Mouse (Mus musculus) stomach, postnatal 0 days (tissue): ENCODE measurements around the gene Tmco1. TPM values are rescaled to one million over a fixed set of nuclear protein-coding genes. Genes with fewer than 3 reads are reported as not detected.

Experiments used
- ATAC-seq: fragments of 200-750 bp; cut with Nextera tagmentation; 2 replicates; pipeline ENCODE4 v1.8.0; 2017; ENCODE audit not compliant: low FRiP score, low TSS enrichment
- DNase-seq: peaks from one replicate; pipeline ENCODE4 v3.0.0-alpha.2; 2016; ENCODE audit warnings: low spot score
- H3K27ac ChIP-seq: fragments of 300-500 bp; sonication (generic); replicated peaks from 2 replicates; pipeline ENCODE4 v1.5.1; 2014; ENCODE audit warnings: mild to moderate bottlenecking, control low read depth
- H3K27me3 ChIP-seq: fragments of 300-500 bp; sonication (generic); 2 replicates; pipeline ENCODE4 v1.6.1; 2014; ENCODE audit warnings: low read length; ENCODE audit not compliant: control insufficient read depth, insufficient read depth
- H3K36me3 ChIP-seq: fragments of 300-500 bp; sonication (generic); 2 replicates; pipeline ENCODE4 v1.6.1; 2014; ENCODE audit warnings: low read length, mixed read lengths; ENCODE audit not compliant: control insufficient read depth, insufficient read depth
- H3K4me1 ChIP-seq: fragments of 300-500 bp; sonication (generic); replicated peaks from 2 replicates; pipeline ENCODE4 v1.6.1; 2014; ENCODE audit warnings: antibody characterized with exemption; ENCODE audit not compliant: control insufficient read depth, insufficient read depth
- H3K4me2 ChIP-seq: fragments of 300-500 bp; sonication (generic); replicated peaks from 2 replicates; pipeline ENCODE4 v1.6.1; 2014; ENCODE audit warnings: low read depth, mild to moderate bottlenecking, control low read depth, moderate library complexity
- H3K4me3 ChIP-seq: fragments of 300-500 bp; sonication (generic); 2 replicates; pipeline ENCODE4 v1.5.1; 2014; ENCODE audit warnings: low read depth, low read length, control low read depth
- H3K9ac ChIP-seq: fragments of 300-500 bp; sonication (generic); 2 replicates; pipeline ENCODE4 v1.6.1; 2014; ENCODE audit warnings: mild to moderate bottlenecking, low read length, control low read depth, mixed read lengths
- H3K9me3 ChIP-seq: fragments of 300-500 bp; sonication (generic); 2 replicates; pipeline ENCODE4 v1.6.1; 2016; ENCODE audit warnings: low read length; ENCODE audit not compliant: control insufficient read depth
- CTCF ChIP-seq: IDR thresholded peaks from 2 replicates; pipeline ENCODE4 v1.5.1; 2016; ENCODE audit warnings: antibody characterized with exemption, low read depth, mild to moderate bottlenecking, moderate library complexity
- EP300 ChIP-seq: optimal IDR thresholded peaks from 2 replicates; pipeline ENCODE3; 2016; ENCODE audit warnings: antibody characterized with exemption
- WGBS: fragments of 180-500 bp; shearing (Covaris S2); extraction: QIAGEN DNeasy Blood & Tissue Kit; methylation state at CpG from one replicate; pipeline ENCODE4 v1.1.7; 2014; 5-methylcytosine and 5-hydroxymethylcytosine counted together
- polyA plus RNA-seq: library from polyadenylated mRNA; unstranded; fragments of >200 nt; fragmentation: Nextera tagmentation; extraction: Ambion mirVana; gene quantifications from 2 replicates; pipeline ENCODE4 v1.2.1, GENCODE M21; 2015

The Tmco1 gene
- polyA plus RNA-seq, 1 experiment from 2014 or later = 77.2 TPM

DNA sequence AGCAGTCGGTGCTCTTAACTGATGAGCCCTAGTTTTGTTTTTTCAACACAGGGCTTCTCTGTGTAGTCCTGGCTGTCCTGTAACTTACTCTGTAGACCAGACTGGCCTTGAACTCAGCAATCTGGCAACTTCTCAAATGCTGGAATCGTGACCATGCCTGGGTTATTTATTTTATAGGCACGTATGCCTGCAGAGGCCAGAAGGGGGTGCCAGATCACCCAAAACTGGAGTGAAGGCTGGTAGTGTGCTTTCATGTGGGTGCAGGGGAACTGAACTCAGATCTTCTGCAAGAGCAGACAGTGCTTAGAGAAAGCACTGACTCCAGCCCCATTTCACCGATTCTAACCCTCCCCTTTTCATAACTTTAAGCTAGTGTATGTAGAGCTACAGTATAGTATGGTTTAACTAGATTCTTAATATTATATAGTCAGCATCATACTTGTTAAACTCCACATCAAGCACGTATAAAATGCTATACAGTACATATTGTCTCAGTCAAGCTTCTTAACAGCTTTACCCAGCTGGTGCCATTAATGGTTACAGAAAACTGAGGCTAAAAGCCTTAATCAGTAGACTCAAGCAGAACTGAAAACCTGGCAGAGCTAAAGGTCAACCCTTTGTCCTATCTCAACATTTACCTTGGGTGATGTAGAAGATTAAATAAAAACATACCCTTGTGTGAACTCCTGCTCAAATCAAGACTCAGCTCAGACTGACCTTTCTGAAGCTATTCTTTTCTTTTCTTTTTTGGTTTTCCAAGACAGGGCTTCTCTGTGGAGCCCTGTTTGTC is 1.5 kb upstream of the Tmco1 start:
- Histone ChIP-seq H3K27ac (no peak overlapping the region), H3K27me3 (no peaks in the 10 kb centered on the region), H3K36me3 (no peaks in the 10 kb centered on the region), H3K4me3 (no peak overlapping the region), H3K9me3 (no peaks in the 10 kb centered on the region), H3K4me2 (no peak overlapping the region), H3K9ac (no peak overlapping the region), H3K4me1 (no peaks in the 10 kb centered on the region)
- TF ChIP-seq CTCF (peak; percentile 65), EP300 (no peak)
- 47% methylated on average over 5 of the region's 5 CpGs for WGBS
- no peak for ATAC-seq
- peak; percentile 44 for DNase-seq

DNA sequence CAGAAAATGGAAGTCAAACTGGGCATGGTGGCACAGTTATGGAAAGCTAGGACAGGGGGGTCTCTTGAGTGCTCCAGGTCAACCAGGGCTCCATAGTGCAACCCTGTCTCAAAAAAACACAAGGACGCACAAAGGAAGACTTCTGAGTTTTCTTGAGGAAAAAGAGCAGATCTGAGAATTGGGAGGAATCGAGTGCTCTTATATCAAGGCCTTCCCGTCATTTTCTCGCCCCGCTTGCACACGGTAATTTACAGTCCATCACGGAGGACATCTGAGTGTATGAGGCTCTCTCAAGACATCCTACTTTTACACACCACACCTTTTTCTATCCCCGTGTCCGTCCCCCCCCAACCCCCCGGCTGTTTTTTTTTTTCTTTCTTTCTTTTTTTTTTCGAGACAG is 504 bp upstream of the Tmco1 start:
- H3K27ac ChIP-seq = peak overlapping the region; percentile 95; the same call in 1 of the 2 replicates

GRCm38 (mm10) chr1:167312367-167312766 is 4.2 kb downstream of the Tmco1 start:
- H3K4me3 ChIP-seq = no peak overlapping the region
- H3K9me3 ChIP-seq = no peaks in the 10 kb centered on the region
- H3K27me3 ChIP-seq = no peaks in the 10 kb centered on the region
- no peak overlapping the region for H3K9ac ChIP-seq
- H3K4me1 ChIP-seq = no peaks in the 10 kb centered on the region
- peaks cover 5% of the 10 kb centered on the region; the same call in 1 of the 2 replicates for H3K36me3 ChIP-seq
- TF ChIP-seq CTCF (no peak), EP300 (no peak)
- no peak for DNase-seq
- no peak overlapping the region for H3K4me2 ChIP-seq
- H3K27ac ChIP-seq = no peak overlapping the region
- no peak for ATAC-seq

More for the DNA sequence above, 504 bp upstream of the Tmco1 start:
- ATAC-seq = no peak
- Histone ChIP-seq H3K4me1 (no peaks in the 10 kb centered on the region), H3K36me3 (no peaks in the 10 kb centered on the region), H3K4me3 (peak overlapping the region; percentile 69), H3K9me3 (no peaks in the 10 kb centered on the region), H3K27me3 (no peaks in the 10 kb centered on the region), H3K4me2 (peak overlapping the region; percentile 73), H3K9ac (peak overlapping the region; percentile 90; the same call in 1 of the 2 replicates)
- no peak for DNase-seq
- no peak for TF ChIP-seq CTCF
- no peak for TF ChIP-seq EP300
- WGBS = 54% methylated on average over 11 of the region's 11 CpGs

DNA sequence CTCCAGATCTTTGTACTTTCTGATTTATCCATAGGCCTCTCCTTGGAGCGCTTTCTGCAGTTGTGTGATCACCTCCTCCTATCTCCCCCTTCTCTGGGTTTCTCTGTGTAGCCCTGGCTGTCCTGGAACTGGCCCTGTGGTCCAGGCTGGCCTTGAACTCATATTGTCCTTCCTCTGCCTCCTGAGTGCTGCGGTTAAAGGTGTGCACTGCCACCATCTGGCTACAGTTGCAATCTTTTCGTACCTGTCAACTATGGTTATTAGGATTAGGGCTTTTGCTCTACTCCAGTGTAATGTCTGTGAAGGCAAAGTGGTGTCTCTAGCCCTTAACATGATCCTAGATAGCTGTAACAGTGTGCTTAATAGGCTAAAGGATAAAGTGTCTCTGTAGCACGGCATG is 5.0 kb downstream of the Tmco1 start:
- ATAC-seq = no peak
- TF ChIP-seq EP300 = no peak
- peak; percentile 57 for TF ChIP-seq CTCF
- Histone ChIP-seq H3K27ac (no peak overlapping the region), H3K4me1 (no peaks in the 10 kb centered on the region), H3K4me3 (no peak overlapping the region), H3K9ac (no peak overlapping the region), H3K9me3 (no peaks in the 10 kb centered on the region), H3K27me3 (no peaks in the 10 kb centered on the region), H3K4me2 (no peak overlapping the region), H3K36me3 (peaks cover 7% of the 10 kb centered on the region; the same call in 1 of the 2 replicates)
- 89% methylated on average over 4 of the region's 4 CpGs for WGBS
- DNase-seq = no peak

DNA sequence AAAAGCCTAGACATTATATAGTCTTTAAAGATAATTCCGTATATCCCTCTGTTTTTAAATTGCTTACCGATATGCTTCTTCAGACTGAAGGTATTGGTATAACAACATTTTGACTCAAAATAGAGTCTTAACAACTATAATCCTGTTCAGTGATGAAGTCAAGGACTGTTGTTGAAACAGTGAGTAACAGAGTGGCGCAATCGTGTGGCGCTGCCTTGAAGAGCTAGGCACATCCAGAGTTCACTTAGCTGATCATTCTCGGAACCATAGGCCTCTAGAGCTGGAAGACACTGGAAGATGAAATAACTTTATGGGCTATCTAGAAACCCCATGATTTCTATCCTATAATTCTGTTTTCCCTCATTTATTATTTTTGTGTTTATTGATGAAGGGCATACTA is 13.5 kb downstream of the Tmco1 start:
- Histone ChIP-seq H3K36me3 (peaks cover 18% of the 10 kb centered on the region), H3K4me3 (no peak overlapping the region), H3K9me3 (no peaks in the 10 kb centered on the region), H3K27ac (no peak overlapping the region), H3K4me1 (no peaks in the 10 kb centered on the region), H3K9ac (no peak overlapping the region), H3K27me3 (no peaks in the 10 kb centered on the region), H3K4me2 (no peak overlapping the region)
- TF ChIP-seq CTCF (no peak), EP300 (no peak)
- no peak for DNase-seq
- no peak for ATAC-seq
- 93% methylated on average over 6 of the region's 6 CpGs for WGBS

DNA sequence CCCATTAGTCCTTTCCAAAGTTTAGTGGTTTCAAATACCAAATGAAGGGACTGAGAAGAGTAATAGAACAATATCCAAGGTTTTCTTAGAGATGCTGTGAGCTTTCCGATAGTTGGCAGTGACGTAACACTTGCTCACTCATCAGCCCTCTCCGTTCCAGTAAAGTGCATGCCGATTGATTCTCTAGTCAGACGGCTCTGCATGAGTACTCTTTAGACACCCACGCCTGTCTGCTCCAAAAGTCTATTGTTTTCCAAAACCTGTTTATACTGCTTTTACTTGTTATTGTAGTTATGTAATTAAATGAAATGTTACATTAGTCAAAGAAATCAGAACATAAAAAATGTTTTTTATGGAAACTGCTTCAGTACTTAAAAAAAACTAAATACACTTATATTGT is 20.6 kb downstream of the Tmco1 start:
- TF ChIP-seq EP300 (no peak), CTCF (no peak)
- no peak overlapping the region for H3K27ac ChIP-seq
- DNase-seq = no peak
- no peaks in the 10 kb centered on the region for H3K27me3 ChIP-seq
- H3K4me2 ChIP-seq = no peak overlapping the region
- H3K4me3 ChIP-seq = no peak overlapping the region
- ATAC-seq = no peak
- peaks cover 7% of the 10 kb centered on the region for H3K36me3 ChIP-seq
- H3K9ac ChIP-seq = no peak overlapping the region
- H3K9me3 ChIP-seq = no peaks in the 10 kb centered on the region
- WGBS = 87% methylated on average over 6 of the region's 6 CpGs
- H3K4me1 ChIP-seq = no peaks in the 10 kb centered on the region
